Mouse (Mus musculus): Measurements from ENCODE around the gene Hpn. TPM values are rescaled to one million over a fixed set of nuclear protein-coding genes. Genes with fewer than 3 reads are reported as not detected.

The Hpn gene
- polyA plus RNA-seq, 1 experiment = 22.1 TPM

DNA sequence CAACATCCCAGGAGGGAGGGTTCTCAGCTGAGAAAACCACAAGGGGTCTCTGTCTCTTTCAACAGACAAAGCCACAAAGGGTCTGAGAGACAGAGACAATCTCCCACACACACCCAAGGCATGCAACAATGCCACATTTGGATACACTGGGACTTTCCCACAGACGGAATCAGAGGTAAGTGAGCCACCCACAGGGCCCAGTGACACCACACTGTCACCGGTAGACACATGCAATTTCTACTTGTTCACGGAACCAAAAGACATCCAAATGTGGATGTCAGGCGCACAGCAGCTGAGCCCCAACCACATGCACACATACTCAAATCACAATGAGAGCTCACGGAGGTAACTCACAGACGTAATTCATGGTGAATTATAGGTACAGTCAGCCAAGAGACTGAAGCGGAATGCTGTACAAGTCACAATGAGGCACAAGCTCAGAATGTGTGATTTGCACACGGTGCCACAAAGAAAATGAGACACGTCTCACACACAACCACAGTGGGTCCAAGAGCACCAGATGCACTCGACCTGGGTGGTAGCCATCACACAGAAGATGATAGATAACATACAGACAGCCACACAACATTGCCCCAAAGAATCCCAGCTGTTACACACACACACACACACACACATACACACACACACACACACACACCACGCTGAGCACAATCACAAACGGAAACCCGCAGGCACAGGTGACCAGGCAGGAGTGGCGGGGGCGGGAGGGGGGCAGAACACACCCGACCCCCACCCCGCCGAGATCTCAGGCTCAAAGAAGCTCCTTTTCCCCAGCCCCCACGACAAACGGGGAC, 34.9 kb upstream of the Hpn start:
- peak overlapping the region; percentile 93 for H3K4me3 ChIP-seq (ENCODE audit: extremely low read depth, insufficient read depth, insufficient read length)
- 1% methylated on average over 20 of the region's 20 CpGs for WGBS
- no peak for DNase-seq (ENCODE audit: low read depth in 1 of 2, low spot score in 2 of 2)
- no peaks in the 10 kb centered on the region for H3K27me3 ChIP-seq (ENCODE audit: control insufficient read depth, insufficient read depth, low read length)
- peaks cover 29% of the 10 kb centered on the region; the same call in 1 of the 2 replicates for H3K4me1 ChIP-seq (ENCODE audit: control insufficient read depth, insufficient read depth, insufficient read length)
- no peaks in the 10 kb centered on the region for H3K36me3 ChIP-seq (ENCODE audit: control insufficient read depth, insufficient read depth, low read length)
- H3K27ac ChIP-seq (ENCODE audit: insufficient read depth, low read length) = peak overlapping the region; percentile 95
- TF ChIP-seq POLR2A (IDR thresholded peaks at IDR 0.05; ENCODE audit: low read depth, low read length) (no peak), CTCF (IDR thresholded peaks at IDR 0.05; ENCODE audit: extremely low read depth, insufficient read depth, insufficient read length, insufficient replicate concordance) (no peak)

DNA sequence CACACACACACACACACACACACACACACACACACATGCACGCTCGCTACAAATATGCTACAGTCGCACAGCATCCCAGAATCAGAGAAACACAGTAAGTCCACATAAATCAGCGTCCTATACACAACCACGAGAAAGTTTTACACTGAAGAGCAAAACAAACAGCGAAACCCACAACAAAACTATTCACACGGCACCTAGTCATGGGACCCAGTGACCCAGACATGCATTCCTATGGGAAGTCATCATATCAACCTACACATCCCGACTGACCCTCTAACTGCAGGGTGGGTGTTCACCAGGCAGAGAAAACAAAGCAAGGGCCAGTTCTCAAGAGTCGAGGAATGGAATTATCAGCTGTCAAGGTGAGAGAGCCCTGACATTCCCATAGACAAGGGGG, 34.2 kb upstream of the Hpn start:
- H3K4me1 ChIP-seq (ENCODE audit: control insufficient read depth, insufficient read depth, insufficient read length) = peaks cover 22% of the 10 kb centered on the region; the same call in 1 of the 2 replicates
- 9% methylated on average over 9 of the region's 9 CpGs for WGBS
- TF ChIP-seq CTCF (IDR thresholded peaks at IDR 0.05; ENCODE audit: extremely low read depth, insufficient read depth, insufficient read length, insufficient replicate concordance) (no peak), POLR2A (IDR thresholded peaks at IDR 0.05; ENCODE audit: low read depth, low read length) (no peak)

GRCm38 (mm10) chr7:31148756-31149155, 33.7 kb upstream of the Hpn start:
- TF ChIP-seq CTCF (IDR thresholded peaks at IDR 0.05; ENCODE audit: extremely low read depth, insufficient read depth, insufficient read length, insufficient replicate concordance) (no peak), POLR2A (IDR thresholded peaks at IDR 0.05; ENCODE audit: low read depth, low read length) (no peak; the same call in 1 of the 2 replicates)
- 2% methylated on average over 9 of the region's 9 CpGs for WGBS
- Histone ChIP-seq H3K36me3 (ENCODE audit: control insufficient read depth, insufficient read depth, low read length) (peaks cover under 1% of the 10 kb centered on the region), H3K27me3 (ENCODE audit: control insufficient read depth, insufficient read depth, low read length) (no peaks in the 10 kb centered on the region), H3K4me3 (ENCODE audit: extremely low read depth, insufficient read depth, insufficient read length) (peak overlapping the region; percentile 93), H3K27ac (ENCODE audit: insufficient read depth, low read length) (peak overlapping the region; percentile 95), H3K4me1 (ENCODE audit: control insufficient read depth, insufficient read depth, insufficient read length) (peaks cover 17% of the 10 kb centered on the region; the same call in 1 of the 2 replicates)
- peak in 1 of 2 experiments; percentile 74 for DNase-seq (ENCODE audit: low read depth in 1 of 2, low spot score in 2 of 2)

More for the DNA sequence above, 34.2 kb upstream of the Hpn start:
- Histone ChIP-seq H3K4me3 (ENCODE audit: extremely low read depth, insufficient read depth, insufficient read length) (peak overlapping the region; percentile 93), H3K36me3 (ENCODE audit: control insufficient read depth, insufficient read depth, low read length) (no peaks in the 10 kb centered on the region), H3K27ac (ENCODE audit: insufficient read depth, low read length) (peak overlapping the region; percentile 95), H3K27me3 (ENCODE audit: control insufficient read depth, insufficient read depth, low read length) (no peaks in the 10 kb centered on the region)
- no peak for DNase-seq (ENCODE audit: low read depth in 1 of 2, low spot score in 2 of 2)

- WGBS = 38% methylated on average over 3 of the region's 3 CpGs
- Histone ChIP-seq H3K27ac (ENCODE audit: insufficient read depth, low read length) (peak overlapping the region; percentile 95), H3K36me3 (ENCODE audit: control insufficient read depth, insufficient read depth, low read length) (peaks cover 7% of the 10 kb centered on the region), H3K4me3 (ENCODE audit: extremely low read depth, insufficient read depth, insufficient read length) (peak overlapping the region; percentile 93), H3K27me3 (ENCODE audit: control insufficient read depth, insufficient read depth, low read length) (no peaks in the 10 kb centered on the region), H3K4me1 (ENCODE audit: control insufficient read depth, insufficient read depth, insufficient read length) (peaks cover 13% of the 10 kb centered on the region; the same call in 1 of the 2 replicates)
- DNase-seq (ENCODE audit: low read depth in 1 of 2, low spot score in 2 of 2) = no peak
- TF ChIP-seq POLR2A (IDR thresholded peaks at IDR 0.05; ENCODE audit: low read depth, low read length) = no peak
- TF ChIP-seq CTCF (IDR thresholded peaks at IDR 0.05; ENCODE audit: extremely low read depth, insufficient read depth, insufficient read length, insufficient replicate concordance) = no peak
Measured at GRCm38 (mm10) chr7:31148086-31148485, 33.0 kb upstream of the Hpn start.

- 80% methylated on average over 12 of the region's 12 CpGs for WGBS
- no peak overlapping the region for H3K27ac ChIP-seq (ENCODE audit: insufficient read depth, low read length)
Measured at GRCm38 (mm10) chr7:31145596-31146160, 30.6 kb upstream of the Hpn start.

GRCm38 (mm10) chr7:31144886-31145285, 29.8 kb upstream of the Hpn start:
- WGBS = 97% methylated on average over 16 of the region's 16 CpGs
- H3K4me1 ChIP-seq (ENCODE audit: control insufficient read depth, insufficient read depth, insufficient read length) = peaks cover 2% of the 10 kb centered on the region; the same call in 1 of the 2 replicates
- H3K4me3 ChIP-seq (ENCODE audit: extremely low read depth, insufficient read depth, insufficient read length) = no peak overlapping the region
- H3K27me3 ChIP-seq (ENCODE audit: control insufficient read depth, insufficient read depth, low read length) = no peaks in the 10 kb centered on the region
- DNase-seq (ENCODE audit: low read depth in 1 of 2, low spot score in 2 of 2) = no peak
- TF ChIP-seq POLR2A (IDR thresholded peaks at IDR 0.05; ENCODE audit: low read depth, low read length) = no peak
- no peak for TF ChIP-seq CTCF (IDR thresholded peaks at IDR 0.05; ENCODE audit: extremely low read depth, insufficient read depth, insufficient read length, insufficient replicate concordance)
- no peak overlapping the region for H3K27ac ChIP-seq (ENCODE audit: insufficient read depth, low read length)
- peaks cover 35% of the 10 kb centered on the region for H3K36me3 ChIP-seq (ENCODE audit: control insufficient read depth, insufficient read depth, low read length)

More at GRCm38 (mm10) chr7:31145596-31146160, 30.6 kb upstream of the Hpn start:
- H3K27me3 ChIP-seq (ENCODE audit: control insufficient read depth, insufficient read depth, low read length) = no peaks in the 10 kb centered on the region
- DNase-seq (ENCODE audit: low read depth in 1 of 2, low spot score in 2 of 2) = no peak
- peaks cover 2% of the 10 kb centered on the region; the same call in 1 of the 2 replicates for H3K4me1 ChIP-seq (ENCODE audit: control insufficient read depth, insufficient read depth, insufficient read length)
- H3K4me3 ChIP-seq (ENCODE audit: extremely low read depth, insufficient read depth, insufficient read length) = no peak overlapping the region
- H3K36me3 ChIP-seq (ENCODE audit: control insufficient read depth, insufficient read depth, low read length) = peaks cover 30% of the 10 kb centered on the region
- TF ChIP-seq CTCF (IDR thresholded peaks at IDR 0.05; ENCODE audit: extremely low read depth, insufficient read depth, insufficient read length, insufficient replicate concordance) = no peak
- no peak for TF ChIP-seq POLR2A (IDR thresholded peaks at IDR 0.05; ENCODE audit: low read depth, low read length)
